Mouse (Mus musculus): ENCODE data around the gene Tubgcp3. TPM values are rescaled to one million over a fixed set of nuclear protein-coding genes. Genes with fewer than 3 reads are reported as not detected.

Tubgcp3 gene
- polyA plus RNA-seq, 1 experiment from 2014 or later, result 13.5 TPM

DNA sequence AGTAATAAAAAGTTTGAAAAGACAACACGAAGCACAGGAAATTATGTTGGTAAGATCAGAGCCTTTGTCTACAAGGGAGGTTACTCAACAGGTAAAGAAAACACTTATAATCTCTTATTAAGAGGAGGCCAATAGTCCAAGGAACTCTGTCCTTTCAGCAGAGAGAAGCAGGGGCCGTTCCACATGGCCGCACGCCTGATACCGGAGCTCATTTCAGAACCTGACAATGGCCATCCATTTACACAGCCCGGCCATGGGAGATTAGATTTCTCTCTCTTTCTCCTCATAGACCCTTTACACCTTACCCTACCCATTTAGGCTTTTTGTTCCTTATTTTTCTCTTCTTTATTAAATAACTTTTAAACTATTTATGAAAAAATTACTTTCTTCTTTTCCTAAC lies 95.3 kb downstream of the Tubgcp3 start:
- no peak overlapping the region for H3K4me2 ChIP-seq (replicated peaks; ENCODE audit: low read depth)
- no peak for ATAC-seq (ENCODE audit: low FRiP score, low TSS enrichment)
- TF ChIP-seq EP300 (optimal IDR thresholded peaks at IDR 0.05), result no peak
- no peak for TF ChIP-seq CTCF (IDR thresholded peaks at IDR 0.05; ENCODE audit: low read depth)
- H3K4me1 ChIP-seq (replicated peaks; ENCODE audit: control insufficient read depth, insufficient read depth), result no peaks in the 10 kb centered on the region
- H3K9ac ChIP-seq (ENCODE audit: low read length), result no peak overlapping the region
- no peak overlapping the region for H3K27ac ChIP-seq (replicated peaks)
- 73% methylated on average over 6 of the region's 6 CpGs for WGBS
- H3K36me3 ChIP-seq (ENCODE audit: control insufficient read depth, insufficient read depth, low read length), result no peaks in the 10 kb centered on the region
- no peak overlapping the region for H3K4me3 ChIP-seq (ENCODE audit: low read depth, low read length)
- no peaks in the 10 kb centered on the region for H3K27me3 ChIP-seq (ENCODE audit: control insufficient read depth, insufficient read depth, low read length)
- no peaks in the 10 kb centered on the region for H3K9me3 ChIP-seq (ENCODE audit: control insufficient read depth, low read length)
- no peak for DNase-seq (ENCODE audit: low spot score)

DNA sequence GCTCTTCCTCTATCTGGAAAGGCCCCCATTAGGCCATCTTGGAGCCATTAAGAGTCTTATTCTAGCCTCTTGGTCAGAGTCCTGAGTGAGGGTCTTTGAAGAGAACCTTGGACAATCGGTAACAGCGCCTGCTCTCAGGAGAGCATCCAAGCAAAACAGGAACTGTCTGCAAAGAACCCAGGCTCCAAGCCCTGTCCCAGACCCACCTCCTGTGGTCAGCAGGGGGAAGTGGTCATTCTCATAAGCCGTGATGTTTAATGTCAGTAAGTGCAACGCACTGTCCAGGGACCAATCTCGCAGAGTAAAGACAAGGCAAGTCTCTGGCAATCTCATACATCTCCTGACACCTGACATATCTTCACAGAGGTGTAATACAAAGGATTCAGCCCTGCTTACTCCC lies 96.0 kb downstream of the Tubgcp3 start:
- ATAC-seq (ENCODE audit: low FRiP score, low TSS enrichment) (no peak), DNase-seq (ENCODE audit: low spot score) (no peak)
- Histone ChIP-seq H3K4me2 (replicated peaks; ENCODE audit: low read depth) (no peak overlapping the region), H3K4me1 (replicated peaks; ENCODE audit: control insufficient read depth, insufficient read depth) (no peaks in the 10 kb centered on the region), H3K36me3 (ENCODE audit: control insufficient read depth, insufficient read depth, low read length) (no peaks in the 10 kb centered on the region), H3K9me3 (ENCODE audit: control insufficient read depth, low read length) (no peaks in the 10 kb centered on the region), H3K27me3 (ENCODE audit: control insufficient read depth, insufficient read depth, low read length) (no peaks in the 10 kb centered on the region), H3K4me3 (ENCODE audit: low read depth, low read length) (no peak overlapping the region), H3K9ac (ENCODE audit: low read length) (no peak overlapping the region), H3K27ac (replicated peaks) (no peak overlapping the region)
- TF ChIP-seq CTCF (IDR thresholded peaks at IDR 0.05; ENCODE audit: low read depth), result no peak
- no peak for TF ChIP-seq EP300 (optimal IDR thresholded peaks at IDR 0.05)
- WGBS, result 70% methylated on average over 5 of the region's 5 CpGs

DNA sequence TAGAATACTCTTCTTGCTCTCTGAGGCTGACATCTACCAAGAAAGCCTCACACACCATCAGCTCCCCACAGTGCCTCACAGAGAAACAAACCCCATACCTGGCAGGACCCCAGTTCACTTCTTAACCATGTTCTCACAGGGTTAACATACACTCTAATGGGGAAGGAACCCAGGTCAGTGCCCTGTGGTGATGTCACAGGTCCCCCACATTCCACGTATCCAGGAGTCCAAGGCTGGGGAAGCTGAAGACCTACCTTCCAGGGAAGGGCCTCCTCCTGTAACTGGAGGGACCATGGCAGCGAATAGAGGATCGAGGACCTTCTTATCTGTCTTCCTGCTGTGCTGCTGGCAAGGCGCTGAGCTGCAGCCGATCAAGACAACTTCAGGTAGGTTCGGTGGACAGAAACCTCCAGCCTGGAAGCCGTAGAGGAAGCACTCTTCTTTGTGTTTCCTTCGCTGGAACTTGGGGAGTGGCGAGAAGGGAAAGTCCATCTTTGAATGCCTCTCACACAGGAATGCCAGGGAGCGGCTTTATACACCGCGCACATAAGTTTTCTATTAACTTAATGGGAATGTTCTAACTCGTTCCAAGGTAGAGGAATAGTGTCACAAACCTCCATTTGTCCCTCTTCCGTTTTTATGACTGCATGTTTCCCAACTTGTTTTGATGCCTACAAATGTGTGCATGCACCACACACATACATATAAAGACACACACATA lies 99.1 kb downstream of the Tubgcp3 start, which contains the start of gene Spaca7:
Gene Spaca7, plus strand, starts transcription at position 216 of the 721 bp plus-strand sequence.
- Histone ChIP-seq H3K27me3 (ENCODE audit: control insufficient read depth, insufficient read depth, low read length) (no peaks in the 10 kb centered on the region), H3K9ac (ENCODE audit: low read length) (no peak within 1 kb of the TSS), H3K9me3 (ENCODE audit: control insufficient read depth, low read length) (no peaks in the 10 kb centered on the region), H3K4me3 (ENCODE audit: low read depth, low read length) (no peak within 1 kb of the TSS), H3K4me1 (replicated peaks; ENCODE audit: control insufficient read depth, insufficient read depth) (no peaks in the 10 kb centered on the region), H3K36me3 (ENCODE audit: control insufficient read depth, insufficient read depth, low read length) (no peaks in the 10 kb centered on the region), H3K27ac (replicated peaks) (no peak within 1 kb of the TSS), H3K4me2 (replicated peaks; ENCODE audit: low read depth) (no peak within 1 kb of the TSS)
- 40% methylated on average over 14 of the region's 14 CpGs for WGBS
- DNase-seq (ENCODE audit: low spot score) (no peak), ATAC-seq (ENCODE audit: low FRiP score, low TSS enrichment) (no peak)
- TF ChIP-seq CTCF (IDR thresholded peaks at IDR 0.05; ENCODE audit: low read depth), result no peak

DNA sequence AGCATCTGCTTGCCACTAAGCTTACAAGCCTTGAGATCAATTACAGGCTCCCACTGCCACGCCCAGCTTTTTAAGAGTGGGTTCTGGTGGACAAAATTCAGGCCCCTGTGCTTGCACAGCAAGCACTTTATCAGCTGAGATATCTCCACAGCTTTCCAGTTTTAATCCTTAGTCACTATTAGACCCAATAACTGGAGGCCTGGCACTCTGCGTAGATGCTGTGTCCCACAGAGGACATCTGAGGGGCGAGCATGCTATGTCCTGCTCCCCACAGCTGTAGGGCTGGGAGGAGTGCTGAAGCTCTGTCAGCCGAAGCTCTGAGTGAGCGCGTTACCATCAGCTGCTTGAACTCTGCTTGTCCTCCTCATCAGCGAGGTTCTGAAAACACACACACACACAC lies 105.5 kb downstream of the Tubgcp3 start:
- Histone ChIP-seq H3K27ac (replicated peaks) (no peak overlapping the region), H3K9ac (ENCODE audit: low read length) (no peak overlapping the region), H3K27me3 (ENCODE audit: control insufficient read depth, insufficient read depth, low read length) (no peaks in the 10 kb centered on the region), H3K4me1 (replicated peaks; ENCODE audit: control insufficient read depth, insufficient read depth) (no peaks in the 10 kb centered on the region), H3K4me3 (ENCODE audit: low read depth, low read length) (no peak overlapping the region), H3K4me2 (replicated peaks; ENCODE audit: low read depth) (no peak overlapping the region), H3K9me3 (ENCODE audit: control insufficient read depth, low read length) (no peaks in the 10 kb centered on the region), H3K36me3 (ENCODE audit: control insufficient read depth, insufficient read depth, low read length) (no peaks in the 10 kb centered on the region)
- ATAC-seq (ENCODE audit: low FRiP score, low TSS enrichment) (no peak), DNase-seq (ENCODE audit: low spot score) (no peak)
- WGBS, result 34% methylated on average over 7 of the region's 7 CpGs
- TF ChIP-seq EP300 (optimal IDR thresholded peaks at IDR 0.05), result no peak
- TF ChIP-seq CTCF (IDR thresholded peaks at IDR 0.05; ENCODE audit: low read depth), result no peak

DNA sequence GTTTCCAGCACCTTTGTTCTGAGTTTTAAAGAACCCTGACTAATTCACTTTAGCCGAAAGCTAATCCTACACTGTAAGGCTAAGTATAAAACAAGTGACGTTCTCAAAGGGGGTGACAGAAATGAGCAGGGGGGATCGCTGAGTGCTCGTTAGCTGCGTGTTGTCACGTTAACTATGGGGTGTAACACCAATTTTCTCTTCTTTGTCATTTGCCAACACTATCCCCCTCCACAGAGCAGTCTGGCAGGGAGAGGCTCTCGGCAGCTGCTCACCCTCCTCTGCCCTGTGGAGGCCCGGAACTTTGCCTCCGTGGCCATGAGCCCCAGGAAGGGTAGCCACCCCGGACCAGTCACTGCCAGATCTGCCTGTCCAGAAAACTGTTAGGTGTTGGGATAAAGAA lies 106.6 kb downstream of the Tubgcp3 start:
- H3K9me3 ChIP-seq (ENCODE audit: control insufficient read depth, low read length), result no peaks in the 10 kb centered on the region
- no peaks in the 10 kb centered on the region for H3K4me1 ChIP-seq (replicated peaks; ENCODE audit: control insufficient read depth, insufficient read depth)
- 74% methylated on average over 10 of the region's 10 CpGs for WGBS
- H3K27me3 ChIP-seq (ENCODE audit: control insufficient read depth, insufficient read depth, low read length), result no peaks in the 10 kb centered on the region
- H3K9ac ChIP-seq (ENCODE audit: low read length), result no peak overlapping the region
- TF ChIP-seq EP300 (optimal IDR thresholded peaks at IDR 0.05), result no peak
- no peak for TF ChIP-seq CTCF (IDR thresholded peaks at IDR 0.05; ENCODE audit: low read depth)
- H3K36me3 ChIP-seq (ENCODE audit: control insufficient read depth, insufficient read depth, low read length), result no peaks in the 10 kb centered on the region
- H3K4me2 ChIP-seq (replicated peaks; ENCODE audit: low read depth), result no peak overlapping the region
- DNase-seq (ENCODE audit: low spot score), result no peak
- no peak for ATAC-seq (ENCODE audit: low FRiP score, low TSS enrichment)
- no peak overlapping the region for H3K4me3 ChIP-seq (ENCODE audit: low read depth, low read length)
- no peak overlapping the region for H3K27ac ChIP-seq (replicated peaks)

DNA sequence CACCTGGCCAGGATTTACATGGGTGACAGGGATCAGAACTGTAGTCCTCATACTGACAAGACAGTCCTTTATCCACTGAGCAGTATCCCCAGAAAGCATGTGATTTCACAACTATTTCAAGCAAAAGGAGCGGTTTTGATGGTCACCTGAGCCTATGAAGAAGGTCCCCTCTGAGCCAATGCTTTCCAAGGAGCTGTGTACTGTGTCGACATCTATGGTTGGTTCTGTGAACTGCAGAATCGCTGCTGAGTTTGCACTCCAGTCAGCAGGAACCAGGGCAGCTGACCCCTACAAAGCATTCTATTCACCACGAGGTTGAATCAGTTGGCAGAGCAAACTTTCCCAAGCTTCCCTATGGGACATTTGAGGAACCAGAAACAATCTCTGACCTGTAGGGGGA lies 107.7 kb downstream of the Tubgcp3 start:
- no peaks in the 10 kb centered on the region for H3K36me3 ChIP-seq (ENCODE audit: control insufficient read depth, insufficient read depth, low read length)
- no peaks in the 10 kb centered on the region for H3K9me3 ChIP-seq (ENCODE audit: control insufficient read depth, low read length)
- 3% methylated on average over 4 of the region's 4 CpGs for WGBS
- no peak overlapping the region for H3K4me3 ChIP-seq (ENCODE audit: low read depth, low read length)
- H3K4me2 ChIP-seq (replicated peaks; ENCODE audit: low read depth), result no peak overlapping the region
- H3K4me1 ChIP-seq (replicated peaks; ENCODE audit: control insufficient read depth, insufficient read depth), result no peaks in the 10 kb centered on the region
- no peak overlapping the region for H3K9ac ChIP-seq (ENCODE audit: low read length)
- DNase-seq (ENCODE audit: low spot score), result peak; percentile 52
- no peaks in the 10 kb centered on the region for H3K27me3 ChIP-seq (ENCODE audit: control insufficient read depth, insufficient read depth, low read length)
- no peak; the same call in 1 of the 2 replicates for ATAC-seq (ENCODE audit: low FRiP score, low TSS enrichment)
- peak; percentile 88 for TF ChIP-seq CTCF (IDR thresholded peaks at IDR 0.05; ENCODE audit: low read depth)
- no peak for TF ChIP-seq EP300 (optimal IDR thresholded peaks at IDR 0.05)
- H3K27ac ChIP-seq (replicated peaks), result no peak overlapping the region

Small RNA genes within 50 kb of the gene (microRNA-seq; reads per million reads assigned to microRNA genes)
- not detected for gene Gm26483

Other genes starting within 250 kb of the Tubgcp3 start
- gene Spaca7, start 99.2 kb downstream of the Tubgcp3 start, polyA plus RNA-seq (2015; fragmentation: Nextera tagmentation; extraction: Ambion mirVana), result not detected in 2 replicates
- 6.6 and 7.4 TPM in 2 replicates for gene Atp11a, start 84.8 kb upstream of the Tubgcp3 start, polyA plus RNA-seq (2015; fragmentation: Nextera tagmentation; extraction: Ambion mirVana)
- 9.6 TPM in 2 replicates for gene Mcf2l, start 201.6 kb upstream of the Tubgcp3 start, polyA plus RNA-seq (2015; fragmentation: Nextera tagmentation; extraction: Ambion mirVana)